8 mouse cellular contexts compared by ENCODE assay signal in genomic region chr11:96413527-96413926, GRCm38 (mm10). TPM values are rescaled to one million over a fixed set of nuclear protein-coding genes. Genes with fewer than 3 reads are reported as not detected.
DNase-seq lines count a peak whose midpoint lies in the region; ATAC-seq and TF ChIP-seq lines count a peak whose summit lies in the region.

No protein-coding gene starts in this region.

- no peaks in the 10 kb centered on the region for H3K4me1 ChIP-seq in intestine, postnatal 0 days (replicated peaks; ENCODE audit: control insufficient read depth, insufficient read depth, low read length)

- H3K4me3 ChIP-seq in intestine, postnatal 0 days (ENCODE audit: low read depth, low read length), result no peak overlapping the region

- peak; percentile 3 for DNase-seq in cerebellum, adult 9-11 months
- DNase-seq in cerebellum, adult 11 months, result no peak
- peak; percentile 98 for DNase-seq in Muller cell, postnatal 12 days (ENCODE audit: inconsistent ontology term)
- DNase-seq in frontal cortex, postnatal 36 days (ENCODE audit: low spot score in 2 of 2), result peak; percentile 27 to 44
- peak; percentile 89 to 92 for DNase-seq in lung, adult 18-20 months
- peak; percentile 53 to 66 for DNase-seq in urinary bladder, postnatal 4 days (ENCODE audit: low spot score in 2 of 2)
- no peak for DNase-seq in B cell, adult 2 months

- peaks cover 6% of the 10 kb centered on the region; the same call in 1 of the 2 replicates for H3K27me3 ChIP-seq in intestine, postnatal 0 days (replicated peaks; ENCODE audit: control insufficient read depth, insufficient read depth, low read length)

- ATAC-seq in intestine, postnatal 0 days, result peak; percentile 53

- 30% methylated on average over 8 of the region's 8 CpGs for WGBS in intestine, postnatal 0 days

- H3K9ac ChIP-seq in intestine, postnatal 0 days (ENCODE audit: low read depth, low read length), result no peak overlapping the region

- no peaks in the 10 kb centered on the region for H3K36me3 ChIP-seq in intestine, postnatal 0 days (ENCODE audit: control insufficient read depth, insufficient read depth)

- no peak overlapping the region for H3K27ac ChIP-seq in intestine, postnatal 0 days (ENCODE audit: low read depth, low read length)

- TF ChIP-seq CTCF in intestine, postnatal 0 days (IDR thresholded peaks at IDR 0.05; ENCODE audit: low read depth), result no peak

- H3K4me2 ChIP-seq in intestine, postnatal 0 days (replicated peaks; ENCODE audit: low read depth), result no peak overlapping the region; the same call in 1 of the 2 replicates

- no peaks in the 10 kb centered on the region for H3K9me3 ChIP-seq in intestine, postnatal 0 days (ENCODE audit: control insufficient read depth)

RNA-seq across cellular contexts. Expression of gene Hoxb1, which starts 48.0 kb away (rescaled TPM):
- not detected in 2 replicates for polyA plus RNA-seq in intestine, postnatal 0 days (2015; fragmentation: Nextera tagmentation; extraction: Ambion mirVana)

RNA-seq across cellular contexts. Expression of gene Skap1, which starts 50.9 kb away (rescaled TPM):
- polyA plus RNA-seq in intestine, postnatal 0 days (2015; fragmentation: Nextera tagmentation; extraction: Ambion mirVana), result 0.46 and 0.52 TPM in 2 replicates

Comparison
In these comparisons a context has a peak if more than half of its experiments do, and no peak if none do; other contexts are left out.
1. DNase-seq: peak in cerebellum, adult 9-11 months (single experiment), Muller cell, postnatal 12 days (single experiment), frontal cortex, postnatal 36 days (2 of 2), lung, adult 18-20 months (2 of 2) and urinary bladder, postnatal 4 days (2 of 2); none in cerebellum, adult 11 months (single experiment) and B cell, adult 2 months (0 of 2).